Mouse (Mus musculus): ENCODE results near the gene Il5ra.

- no peak for TF ChIP-seq POLR2A (IDR thresholded peaks at IDR 0.05; ENCODE audit: borderline replicate concordance, extremely low read depth, low read depth, low read length)
- no peak for TF ChIP-seq CTCF (IDR thresholded peaks at IDR 0.05; ENCODE audit: insufficient read depth, low read length)
Measured at GRCm38 (mm10) chr6:106748887-106749388, at the start of gene Il5ra.
